Mouse (Mus musculus) urinary bladder, adult 18-20 months (tissue): Measurements from ENCODE around the gene Coro2a.

Source experiments
- DNase-seq, 2 experiments: peaks; one replicate each; pipeline ENCODE4 v3.0.0; 2022; ENCODE audit warnings: low spot score in 2 of 2, mixed read lengths in 2 of 2

The Coro2a gene

DNA sequence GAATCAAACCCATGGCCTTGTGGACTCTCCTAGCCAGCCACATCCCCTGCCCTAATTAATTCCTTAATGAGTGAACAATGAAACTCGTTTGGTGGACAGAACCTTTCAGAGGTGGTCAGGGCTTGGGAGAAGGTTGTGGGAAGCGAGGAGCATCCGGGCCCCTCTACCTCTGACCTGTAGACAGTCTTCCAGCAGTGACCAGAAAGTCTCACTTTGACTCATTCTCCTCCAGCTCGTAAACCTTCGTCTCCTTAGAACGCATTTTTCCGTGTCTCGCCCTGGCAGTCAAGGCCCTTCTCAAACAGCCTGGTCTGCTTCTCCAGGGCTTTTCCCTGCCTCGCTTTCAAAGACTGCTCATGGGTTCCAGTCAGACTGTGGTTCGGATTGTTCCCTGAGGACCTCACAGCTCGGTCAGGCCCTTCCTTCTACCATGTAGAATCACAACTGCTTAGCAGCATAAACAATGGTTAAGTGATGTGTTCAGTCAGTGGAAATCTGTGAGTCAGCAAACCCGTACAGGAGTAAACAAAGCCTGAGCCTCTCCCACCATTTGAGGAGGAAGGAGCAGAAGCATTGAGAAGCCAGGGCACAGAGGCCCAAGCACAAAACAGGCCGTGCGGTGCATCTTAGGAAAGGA lies 41.8 kb downstream of the Coro2a start:
- DNase-seq: peak in 1 of 2 experiments; percentile 25

DNA sequence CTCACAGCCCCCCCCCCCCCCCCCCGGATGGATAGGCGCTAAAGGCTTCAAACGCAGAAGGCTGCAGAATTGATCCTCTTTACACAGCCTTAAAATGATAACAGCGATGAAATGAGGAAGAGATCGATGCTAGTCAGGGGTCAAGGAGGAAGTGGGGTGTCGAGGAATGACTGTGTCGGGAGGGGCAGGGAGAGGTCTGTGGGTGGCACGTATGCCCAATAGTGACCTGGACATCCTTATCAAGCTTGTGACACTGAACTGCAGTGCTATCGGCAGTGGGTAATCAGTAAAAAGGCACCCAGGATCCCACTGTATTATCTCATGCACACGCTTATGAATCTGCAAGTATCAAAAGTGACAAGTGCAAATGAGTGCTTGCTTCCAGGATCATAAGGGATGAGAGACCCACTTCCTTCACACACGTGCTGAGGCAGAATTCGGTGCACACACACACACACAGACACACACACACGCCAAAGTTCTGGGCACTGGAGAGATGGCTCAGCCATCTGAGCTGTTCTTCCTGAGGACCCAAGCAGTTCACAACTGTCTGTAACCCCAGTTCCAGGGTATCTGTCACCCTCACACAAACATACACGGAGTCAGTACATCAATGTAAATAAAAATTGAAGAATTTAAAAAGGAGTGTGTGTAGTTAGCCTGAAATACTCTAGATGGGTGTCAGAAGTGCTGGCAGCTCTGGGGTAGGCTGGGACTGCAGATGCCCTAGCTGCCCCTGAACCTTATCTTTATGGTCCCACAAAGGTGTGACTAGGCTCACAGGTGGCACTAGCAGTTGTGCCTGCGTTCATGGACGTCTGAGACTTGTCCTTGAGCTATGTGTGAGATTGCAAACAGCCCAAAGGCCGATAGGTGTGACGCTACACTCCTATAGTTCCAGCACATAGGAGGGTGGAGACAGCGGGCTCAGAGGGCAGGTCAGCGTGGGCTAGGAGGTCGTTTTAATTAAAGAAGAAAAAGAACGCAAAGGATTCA lies 43.0 kb downstream of the Coro2a start:
- DNase-seq: no peak

DNA sequence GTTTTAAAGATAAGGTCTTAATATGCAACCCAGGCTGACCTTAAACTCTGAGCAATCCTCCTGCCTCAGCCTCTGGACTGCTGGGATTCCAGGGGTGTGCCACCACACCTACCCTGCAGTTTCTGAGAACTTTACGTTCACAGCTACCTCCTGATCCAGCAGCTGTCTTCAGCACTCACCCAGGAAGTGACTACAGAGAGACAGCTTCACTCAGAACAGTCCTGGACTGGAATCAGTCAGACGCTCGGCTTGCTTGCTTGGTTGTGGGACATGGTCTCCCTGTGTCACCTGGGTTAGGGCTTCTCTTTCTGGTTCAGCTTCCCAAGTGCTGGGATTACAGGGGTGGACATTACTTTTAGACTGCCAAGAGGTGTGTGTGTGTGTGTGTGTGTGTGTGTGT lies 45.1 kb downstream of the Coro2a start:
- DNase-seq: no peak

DNA sequence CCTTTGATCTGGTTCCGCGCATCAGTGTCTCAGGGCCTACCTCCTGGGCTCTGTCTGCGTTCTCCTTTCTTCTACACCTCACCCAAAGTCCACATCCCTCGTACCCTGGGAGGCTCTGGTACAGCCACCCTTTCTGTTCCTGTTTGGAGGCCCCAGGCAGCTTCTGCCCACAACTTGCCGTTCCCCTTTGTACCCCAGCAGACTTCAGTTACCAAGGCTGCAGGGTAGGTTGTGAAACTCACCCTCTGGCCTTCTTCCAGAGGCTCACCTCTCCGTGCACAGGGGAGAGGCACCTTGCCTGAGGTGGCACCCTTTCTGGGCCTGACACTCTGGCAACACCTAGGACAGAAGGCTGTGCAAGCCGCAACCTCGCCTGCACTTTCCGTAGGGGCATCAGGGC lies 46.2 kb downstream of the Coro2a start:
- DNase-seq: peak in 1 of 2 experiments; percentile 34

DNA sequence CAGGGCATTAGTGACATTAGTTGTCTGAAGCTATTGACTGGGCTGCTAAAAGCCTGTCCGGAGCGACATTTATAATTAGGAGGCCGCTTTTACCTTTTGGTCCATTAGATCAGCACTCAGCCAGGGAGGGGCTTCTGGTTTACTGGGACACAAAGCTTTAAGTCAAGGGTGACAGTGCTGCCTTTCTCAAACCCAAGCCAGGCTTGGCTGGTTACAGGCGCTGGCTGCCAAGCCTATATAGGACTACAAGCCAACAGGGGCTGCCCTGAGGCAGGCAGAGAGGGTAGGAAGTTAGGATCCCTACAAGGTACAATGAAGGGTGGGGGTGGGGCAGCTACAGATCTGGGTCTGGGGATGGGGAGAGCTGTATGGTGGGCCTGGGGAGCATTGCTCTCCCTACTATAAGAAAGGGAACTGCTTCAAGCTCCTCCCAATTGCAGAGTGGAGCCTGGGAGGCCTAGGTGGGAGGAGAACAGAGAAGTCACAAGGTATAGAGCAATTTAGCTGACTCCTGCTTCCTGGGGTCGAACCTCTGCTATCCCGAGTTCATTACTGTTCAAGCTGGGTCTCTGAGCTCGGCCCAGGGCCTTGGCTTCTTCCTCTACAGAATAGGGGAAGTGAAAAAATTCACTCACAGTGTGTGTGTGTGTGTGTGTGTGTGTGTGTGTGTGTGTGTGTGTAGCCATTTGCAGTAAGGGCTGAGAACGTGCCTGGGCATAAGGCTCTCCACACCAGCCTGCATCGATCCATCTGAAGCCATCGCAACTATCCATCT lies 47.5 kb downstream of the Coro2a start:
- no peak for DNase-seq

DNA sequence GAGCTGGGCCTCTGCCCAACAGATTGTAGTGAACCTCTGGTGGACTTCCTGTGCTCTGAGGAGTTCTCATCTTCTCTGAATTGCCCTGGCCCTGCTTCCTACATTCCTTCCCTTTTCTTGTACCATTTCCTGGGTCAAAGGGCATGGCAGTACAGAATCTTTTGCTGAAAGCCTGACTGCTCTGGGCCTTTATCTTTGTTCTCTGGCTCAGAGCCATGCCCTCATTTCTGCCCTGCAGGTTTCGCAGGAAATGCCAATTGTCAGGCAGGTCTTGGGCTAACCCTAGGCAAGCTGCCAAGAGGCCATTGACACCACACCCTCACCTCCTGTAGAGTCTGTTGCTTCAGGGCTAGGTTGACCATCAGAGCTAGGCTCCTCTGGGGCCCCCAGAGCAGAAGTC lies 48.1 kb downstream of the Coro2a start:
- peak; percentile 65 to 83 for DNase-seq

DNA sequence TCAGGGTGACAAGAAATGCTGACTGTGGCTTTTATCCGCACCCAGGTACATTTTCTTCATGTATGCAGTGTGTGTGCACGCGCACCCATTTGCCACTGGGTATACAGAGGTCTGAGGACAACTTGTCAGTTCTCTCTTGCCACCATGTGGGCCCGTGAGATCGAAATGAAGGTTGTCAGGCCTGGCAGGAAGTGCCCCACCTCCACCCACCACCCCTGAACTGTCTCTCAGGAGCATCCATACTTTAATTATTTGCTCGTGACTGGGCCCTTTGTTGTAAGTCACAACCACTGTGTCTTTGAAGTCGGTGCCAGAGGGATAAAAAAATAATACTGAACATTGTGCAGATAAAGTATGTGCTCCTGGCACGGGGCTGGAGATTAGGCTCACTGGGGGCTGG lies 51.6 kb downstream of the Coro2a start:
- no peak for DNase-seq

DNA sequence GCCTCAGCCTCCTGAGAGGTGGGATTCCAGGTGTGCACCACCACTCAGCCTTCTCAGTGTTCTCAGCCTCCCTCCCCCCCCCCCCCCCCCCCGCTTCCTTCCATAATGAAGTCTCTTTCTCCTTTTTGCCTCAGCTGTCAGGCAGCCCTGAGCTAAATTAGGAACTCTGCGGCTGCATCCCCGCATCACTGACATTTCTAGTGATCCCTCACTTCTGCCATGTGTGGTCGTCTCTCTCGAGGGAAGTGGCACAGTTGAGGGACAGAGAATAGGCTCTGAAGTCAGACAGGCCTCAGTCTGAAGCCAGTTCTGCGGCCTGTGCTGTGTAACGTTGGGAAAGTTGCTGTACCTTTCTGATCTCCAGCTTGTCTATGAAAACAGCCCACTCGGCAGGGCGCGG lies 52.0 kb downstream of the Coro2a start:
- DNase-seq: no peak

DNA sequence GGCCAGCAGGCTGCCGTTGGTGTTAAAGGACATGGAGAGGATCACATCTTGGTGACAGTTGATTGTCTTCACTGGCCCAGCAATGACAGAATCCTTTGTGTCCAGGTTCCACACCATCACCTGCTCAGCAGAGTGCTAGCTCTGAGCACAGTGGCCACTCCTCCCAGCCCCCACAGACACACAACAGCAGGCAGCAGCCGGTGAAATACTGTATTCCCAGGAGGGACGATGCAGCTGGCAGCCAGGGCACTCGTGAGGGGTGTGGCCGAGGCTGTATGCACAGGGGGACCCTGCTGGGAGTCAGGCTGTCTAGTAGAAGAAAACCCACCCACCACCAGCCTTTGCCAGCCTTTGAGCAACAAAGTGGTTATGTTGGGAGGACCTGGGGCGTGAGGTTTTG lies 55.3 kb downstream of the Coro2a start:
- DNase-seq: no peak

DNA sequence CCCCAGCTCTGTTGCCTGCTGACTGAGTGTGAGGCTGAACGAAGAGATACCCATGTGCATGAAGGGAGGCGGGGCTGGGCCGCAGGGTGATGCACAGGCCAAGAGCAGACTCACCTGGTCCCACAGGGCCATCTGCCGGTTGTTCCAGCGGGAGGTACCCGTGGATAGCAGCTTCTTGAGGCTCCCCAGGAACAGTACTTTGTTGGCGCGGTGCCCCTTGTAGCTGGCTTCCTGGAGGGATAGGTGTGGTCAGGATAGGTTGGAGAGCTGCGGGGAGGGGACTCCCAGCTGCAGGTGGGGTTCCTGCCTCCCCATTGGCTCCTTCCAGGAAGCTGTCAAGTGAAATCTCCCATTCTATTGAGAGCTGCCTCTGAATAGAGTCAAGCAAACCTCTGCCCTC lies 56.5 kb downstream of the Coro2a start:
- no peak for DNase-seq

DNA sequence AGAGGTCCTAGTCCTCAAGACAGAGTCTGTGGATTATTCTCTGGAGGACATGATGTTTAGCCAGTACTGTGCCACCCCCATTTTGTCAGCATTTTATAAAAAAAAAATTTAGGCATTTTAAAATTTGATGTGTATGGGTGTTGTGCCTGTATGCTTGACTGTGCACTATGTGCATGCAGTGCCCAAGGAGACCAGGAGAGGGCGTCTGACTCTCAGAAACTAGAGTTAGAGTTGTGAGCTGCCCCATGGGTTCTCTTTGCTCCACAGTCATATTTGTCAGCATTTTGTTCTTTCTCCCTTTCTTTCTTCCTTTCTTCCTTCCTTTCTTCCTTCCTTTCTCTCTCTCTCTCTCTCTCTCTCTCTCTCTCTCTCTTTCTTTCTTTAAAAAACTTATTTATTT lies 57.7 kb downstream of the Coro2a start:
- DNase-seq: no peak

DNA sequence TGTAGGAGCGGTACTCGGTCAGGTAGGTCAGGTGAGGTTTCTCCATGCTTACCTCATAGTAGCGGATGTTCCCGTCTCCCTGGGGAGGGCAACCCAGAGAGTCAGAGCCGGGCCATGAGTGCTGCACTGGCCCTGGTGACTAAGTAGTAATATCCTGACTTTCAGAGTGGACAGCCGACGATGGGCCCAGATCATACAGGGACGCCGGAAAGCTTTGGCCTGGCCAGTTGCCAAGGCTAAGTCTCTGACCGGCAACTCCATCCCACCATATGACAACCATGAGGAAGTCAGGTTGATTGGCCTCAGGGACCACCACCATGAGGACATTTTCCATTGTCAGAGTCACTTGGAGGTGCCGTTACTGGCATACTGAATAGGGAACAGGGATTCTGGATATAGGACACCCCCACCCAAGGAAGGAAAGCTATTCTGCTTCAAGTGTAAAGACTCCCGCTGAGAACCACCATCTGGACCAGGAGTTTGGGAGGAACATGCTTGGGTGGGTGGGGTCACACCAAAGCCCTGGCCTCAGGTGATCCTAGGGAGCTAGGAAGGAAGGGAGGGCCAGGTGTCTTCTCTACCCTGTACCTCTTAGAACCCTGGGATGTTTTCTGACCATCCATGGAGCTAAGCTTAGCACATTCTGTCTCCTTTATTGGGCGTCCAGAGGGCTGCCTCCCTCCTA lies 58.5 kb downstream of the Coro2a start:
- DNase-seq: no peak

DNA sequence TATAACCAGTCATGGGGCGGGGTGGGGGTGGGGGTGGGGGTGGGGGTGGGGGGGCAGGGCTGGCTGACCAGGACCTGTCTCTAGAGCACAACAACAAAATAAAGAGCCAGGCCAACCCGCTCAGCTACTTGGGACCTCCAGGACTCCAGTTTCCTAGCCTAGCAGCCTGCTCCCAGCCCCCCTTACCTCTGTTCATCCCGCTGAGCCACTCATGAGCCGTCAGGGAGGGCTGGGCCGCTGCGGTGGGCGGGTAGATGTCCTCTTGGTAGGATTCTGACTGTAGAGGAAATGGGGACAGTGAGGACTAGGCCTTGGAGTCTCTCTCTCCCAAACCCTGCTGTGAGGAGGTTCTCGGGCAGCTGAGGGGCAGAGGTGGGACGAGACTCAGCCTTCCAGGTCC lies 60.3 kb downstream of the Coro2a start:
- DNase-seq: no peak

DNA sequence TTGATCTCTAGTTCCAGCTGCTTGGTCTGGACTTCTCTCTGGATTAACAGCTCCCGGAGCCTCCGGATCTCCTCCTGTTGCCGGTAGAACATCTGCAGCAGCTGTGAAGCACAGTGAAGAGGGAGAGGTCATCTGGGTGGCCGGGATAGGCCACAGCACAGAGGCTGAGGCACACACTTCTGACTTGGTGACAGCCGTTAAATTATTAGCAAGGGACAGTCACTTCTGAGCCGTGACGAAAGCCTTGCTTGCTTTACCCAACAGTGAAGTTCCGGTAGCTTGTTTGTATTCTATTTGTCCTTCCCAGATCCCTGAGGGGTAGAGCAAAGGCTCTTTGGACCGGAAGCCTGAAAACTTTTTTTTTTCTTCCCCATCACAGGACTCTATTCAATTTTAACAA lies 62.8 kb downstream of the Coro2a start:
- DNase-seq: no peak

DNA sequence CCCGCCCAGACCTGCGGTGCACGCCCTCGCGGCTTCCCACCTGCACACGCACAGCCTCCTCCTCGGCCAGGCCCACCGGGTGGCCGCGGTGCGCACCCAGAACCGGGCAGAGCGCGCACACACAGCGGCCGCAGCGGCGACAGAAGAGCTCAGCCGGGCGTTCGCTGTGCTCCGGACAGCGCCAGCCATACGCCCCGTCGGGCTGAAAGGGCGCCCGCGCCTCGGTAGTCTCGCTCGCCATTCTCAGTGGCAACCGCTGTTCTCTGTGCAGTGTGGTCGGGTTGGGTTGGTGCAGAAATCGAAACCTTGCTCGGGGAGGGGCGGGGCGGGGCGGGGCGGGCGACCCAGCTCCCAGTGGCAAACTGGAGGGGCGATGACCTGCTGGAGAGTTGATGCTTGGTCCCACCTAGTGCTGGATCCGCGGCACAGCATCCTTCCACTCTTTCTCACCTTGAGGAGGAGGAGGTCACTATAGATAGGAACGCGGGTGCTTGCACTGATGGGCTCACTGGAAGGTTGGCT lies 66.1 kb downstream of the Coro2a start, which contains the start of gene Trim14:
Gene Trim14 (minus strand): TSS at position 302 of the 522 bp plus-strand sequence.
- peak in 1 of 2 experiments; percentile 39 for DNase-seq

DNA sequence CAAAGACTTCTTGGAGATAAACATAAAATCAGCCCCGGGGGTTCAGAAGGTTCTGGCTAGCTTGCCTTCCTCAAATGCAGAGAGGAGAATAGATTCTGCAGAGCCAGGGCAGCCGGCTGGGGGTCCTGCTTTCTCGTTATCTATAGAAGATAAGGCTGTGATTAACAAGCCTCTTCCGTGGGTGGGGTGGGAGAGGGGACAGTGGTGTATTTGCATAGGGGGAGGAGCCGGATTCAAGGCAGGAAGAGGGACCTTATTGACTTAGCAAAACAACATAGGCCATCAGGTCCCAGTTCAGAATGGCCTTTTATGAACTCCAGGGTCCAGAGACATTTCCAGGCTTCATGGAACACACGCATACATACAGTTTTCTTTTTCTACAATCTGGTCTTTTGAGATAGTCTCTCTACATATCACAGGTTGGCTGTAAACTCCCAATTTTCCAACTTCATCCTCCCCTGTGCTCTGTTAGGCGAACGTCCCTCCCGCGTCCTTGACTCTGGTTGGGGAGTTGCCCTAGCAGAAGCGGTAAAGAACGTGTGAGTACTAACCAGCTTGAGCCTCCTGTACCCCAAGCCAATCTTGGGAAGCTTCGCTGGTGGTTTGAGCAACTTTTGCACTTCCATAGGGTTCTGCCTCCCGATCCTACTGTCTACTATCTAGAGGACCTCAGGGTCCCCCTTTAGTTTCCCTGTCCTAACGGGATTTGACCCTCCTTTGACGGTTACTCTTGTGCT lies 66.7 kb downstream of the Coro2a start:
- no peak for DNase-seq

DNA sequence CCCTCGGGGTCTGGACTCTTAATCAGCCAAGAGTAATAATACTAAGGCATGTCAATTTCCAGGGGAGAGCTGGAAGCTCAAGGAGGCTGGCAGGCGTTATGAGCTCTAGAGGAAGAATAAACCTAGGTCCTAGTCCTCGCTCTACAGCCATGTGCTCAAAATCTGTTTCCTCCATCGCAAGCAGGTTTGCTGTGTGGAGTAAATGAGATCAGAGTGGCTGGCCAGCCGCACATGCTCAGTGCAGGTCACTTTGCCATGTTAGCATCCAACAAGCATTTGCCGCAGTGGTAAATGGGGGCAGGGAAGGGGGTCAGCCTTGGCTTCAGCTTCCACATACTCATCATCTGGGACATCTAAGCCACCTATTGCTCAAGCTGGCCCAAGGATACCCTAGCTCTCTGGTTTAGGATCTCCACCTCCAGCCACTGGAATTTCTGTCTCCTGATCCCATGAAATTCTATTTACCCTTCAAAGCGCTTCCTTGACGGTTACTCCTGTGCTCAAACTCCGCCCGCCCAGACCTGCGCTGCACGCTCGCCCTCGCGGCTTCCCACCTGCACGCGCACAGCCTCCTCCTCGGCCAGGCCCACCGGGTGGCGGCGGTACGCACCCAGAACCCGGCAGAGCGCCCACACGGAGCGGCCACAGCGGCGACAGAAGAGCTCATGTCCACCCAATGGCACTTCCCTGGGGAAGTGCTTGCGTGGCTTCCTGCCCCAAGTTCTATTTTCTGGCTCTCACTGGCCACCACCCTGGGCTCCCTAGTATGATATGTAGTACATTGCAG lies 67.9 kb downstream of the Coro2a start:
- DNase-seq: no peak

DNA sequence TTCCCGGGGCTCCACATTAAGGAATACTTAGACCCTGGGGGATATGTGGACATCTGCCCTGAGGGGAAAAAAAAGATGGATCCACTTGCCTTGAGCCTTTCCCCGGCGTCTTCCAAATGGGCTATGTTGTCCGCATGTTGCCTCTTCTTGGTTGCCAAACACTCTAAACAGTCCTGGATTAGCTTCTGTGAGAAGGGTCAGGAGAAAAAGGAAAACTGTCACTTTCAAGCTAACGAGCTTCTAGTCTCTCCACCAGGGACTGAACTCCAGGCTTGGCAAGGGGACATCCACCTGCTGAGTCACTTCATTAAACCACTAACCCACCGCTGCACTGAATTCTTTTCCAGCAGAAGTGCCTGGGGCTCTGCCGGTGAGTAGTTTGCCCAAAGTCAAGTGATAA lies 69.1 kb downstream of the Coro2a start:
- no peak for DNase-seq

DNA sequence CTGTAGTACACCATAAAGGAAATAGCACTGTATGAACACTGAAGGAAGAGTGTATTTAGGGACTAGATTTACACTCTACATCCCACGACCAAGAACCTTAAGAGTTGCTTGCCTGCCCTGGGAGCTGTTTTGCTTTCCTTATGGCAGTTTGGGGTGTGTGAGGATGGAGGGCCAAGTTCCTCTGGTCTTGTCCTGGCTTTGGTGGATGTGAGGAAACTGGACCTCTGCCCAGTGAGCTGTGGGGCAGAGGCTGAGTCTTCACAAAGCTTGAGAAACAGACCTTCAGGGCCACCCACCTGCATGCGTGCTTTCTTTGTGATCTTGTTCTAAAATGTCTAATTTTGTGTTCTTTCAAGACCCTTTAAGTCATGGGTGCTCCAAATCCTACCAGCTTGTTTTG lies 69.5 kb downstream of the Coro2a start:
- no peak for DNase-seq

DNA sequence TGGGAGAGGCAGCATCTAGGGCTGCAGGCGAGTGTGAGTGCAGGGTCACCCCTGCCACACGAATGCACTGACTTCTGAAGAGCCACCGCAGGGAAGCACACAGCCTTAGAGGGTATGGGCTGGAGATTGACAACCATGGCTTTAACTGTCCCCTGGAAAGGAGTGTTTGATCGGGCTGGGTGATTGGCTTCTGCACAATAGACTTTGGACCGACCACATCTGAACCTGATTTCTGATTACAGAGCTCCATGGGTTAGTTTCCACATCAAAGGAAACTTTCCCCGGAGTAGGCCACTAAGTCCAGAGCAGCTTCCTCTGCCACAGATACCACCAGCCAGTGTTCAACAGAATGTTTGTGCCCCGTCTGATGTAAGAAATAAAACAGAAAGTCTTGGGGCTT lies 72.3 kb downstream of the Coro2a start:
- no peak for DNase-seq
